Mouse (Mus musculus): ENCODE measurements around the gene Srsf12. TPM values are rescaled to one million over a fixed set of nuclear protein-coding genes. Genes with fewer than 3 reads are reported as not detected.

Gene Srsf12
- polyA plus RNA-seq (2015; fragmentation: Nextera tagmentation; extraction: Ambion mirVana): 0.71 and 0.84 TPM in 2 replicates

GRCm38 (mm10) chr4:33208881-33209841 lies at the start of gene Srsf12:
TSS of gene Srsf12 (plus strand) at chr4:33208991.

GRCm38 (mm10) chr4:33189735-33190036 lies 19.1 kb upstream of the Srsf12 start, which contains the start of gene Pm20d2:
TSS of gene Pm20d2 (minus strand) at chr4:33189737.

Other genes with a start within 250 kb of the Srsf12 start
- gene Rragd, start 226.0 kb upstream of the Srsf12 start, polyA plus RNA-seq (2015; fragmentation: Nextera tagmentation; extraction: Ambion mirVana): 2.2 and 3.7 TPM in 2 replicates
- gene Ube2j1, start 177.6 kb upstream of the Srsf12 start, polyA plus RNA-seq (2015; fragmentation: Nextera tagmentation; extraction: Ambion mirVana): 33.7 and 34.8 TPM in 2 replicates
- not detected in 2 replicates for gene Gabrr2, start 146.0 kb upstream of the Srsf12 start, polyA plus RNA-seq (2015; fragmentation: Nextera tagmentation; extraction: Ambion mirVana)
- gene Gabrr1, start 76.5 kb upstream of the Srsf12 start, polyA plus RNA-seq (2015; fragmentation: Nextera tagmentation; extraction: Ambion mirVana): not detected in 2 replicates
- 0.32 and 0.35 TPM in 2 replicates for gene Pm20d2, start 19.3 kb upstream of the Srsf12 start, polyA plus RNA-seq (2015; fragmentation: Nextera tagmentation; extraction: Ambion mirVana)
- gene Pnrc1, start 81.2 kb downstream of the Srsf12 start, polyA plus RNA-seq (2015; fragmentation: Nextera tagmentation; extraction: Ambion mirVana): 43.6 and 53.9 TPM in 2 replicates
- 15.3 and 16.3 TPM in 2 replicates for gene Rngtt, start 101.3 kb downstream of the Srsf12 start, polyA plus RNA-seq (2015; fragmentation: Nextera tagmentation; extraction: Ambion mirVana)

All from spleen, postnatal 0 days (tissue).